Mouse (Mus musculus) liver, embryonic 14.5 days (tissue): ENCODE measurements around the gene Lrrc32.

Experiments
- CTCF ChIP-seq: IDR thresholded peaks from 2 replicates; pipeline ENCODE4 v1.5.1; 2016; ENCODE audit warnings: antibody characterized with exemption, low read depth, control low read depth
- EP300 ChIP-seq: IDR thresholded peaks from 2 replicates; pipeline ENCODE4 v1.6.1; 2016; ENCODE audit warnings: antibody characterized with exemption, low read depth

GRCm38 (mm10) chr7:98484878-98485277 lies 4.2 kb upstream of the Lrrc32 start:
- TF ChIP-seq CTCF: no peak
- TF ChIP-seq EP300: no peak
